Mouse (Mus musculus) liver, postnatal 0 days (tissue): ENCODE results near the gene Rtca.

Experiments
- CTCF ChIP-seq: sonication (generic); IDR thresholded peaks from 2 replicates; pipeline ENCODE4 v1.5.1; 2016; ENCODE audit warnings: antibody characterized with exemption, low read depth
- EP300 ChIP-seq: IDR thresholded peaks from 2 replicates; pipeline ENCODE4 v1.6.1; 2016; ENCODE audit warnings: antibody characterized with exemption, low read depth, mild to moderate bottlenecking

- TF ChIP-seq CTCF (no peak), EP300 (no peak)
Observed at GRCm38 (mm10) chr3:116542532-116542931, 34.5 kb upstream of the Rtca start.
